Mouse (Mus musculus): ENCODE results near the gene Mgat5.

GRCm38 (mm10) chr1:127192396-127192795 lies 12.4 kb upstream of the Mgat5 start:
- no peak for TF ChIP-seq CTCF (IDR thresholded peaks at IDR 0.05; ENCODE audit: low read depth, low read length)
- no peak for TF ChIP-seq TAL1 (conservative IDR thresholded peaks at IDR 0.05; ENCODE audit: low read depth, low read length)
- no peak for TF ChIP-seq GATA1 (IDR thresholded peaks at IDR 0.05; ENCODE audit: borderline replicate concordance, low read length)
- TF ChIP-seq POLR2AphosphoS5 (IDR thresholded peaks at IDR 0.05; ENCODE audit: insufficient replicate concordance, low read depth, low read length): no peak

Data from G1E (cell line).